Mouse (Mus musculus) gastrocnemius, postnatal 36 days (tissue): ENCODE data around the gene Gm15155. TPM values are rescaled to one million over a fixed set of nuclear protein-coding genes. Genes with fewer than 3 reads are reported as not detected.
"Not testable (repeated sequence)": the region's sequence is repeated elsewhere in the genome, so short reads cannot be mapped to it uniquely, and the experiment has no call there.

Source experiments
- DNase-seq, 2 experiments: peaks; one replicate each; pipeline ENCODE4 v3.0.0; 2022
- intact Hi-C: fragments of 180-260 bp; cut with DNase I; formaldehyde crosslinking; loops from one replicate; pipeline ENCODE4 v1.15.1; 2025
- total RNA-seq, 2 experiments: library from RNA; stranded (reverse); gene quantifications; 2 replicates each; pipeline ENCODE4 v1.2.3; 2021

Gene Gm15155
- total RNA-seq, 2 experiments from 2014 or later = not detected

- intact Hi-C loops = no loop called here
- no peak for DNase-seq
These were observed 278.6 kb downstream of the Gm15155 start for GRCm38 (mm10) chrX:155903108-155903507.

GRCm38 (mm10) chrX:156009756-156010155 lies 385.2 kb downstream of the Gm15155 start:
- DNase-seq = no peak
- intact Hi-C loops = no loop called here

GRCm38 (mm10) chrX:156155776-156156175 lies 531.2 kb downstream of the Gm15155 start:
- no peak for DNase-seq
- intact Hi-C loops = no loop called here

- intact Hi-C loops = no loop called here
- DNase-seq = no peak
These were observed 547.0 kb downstream of the Gm15155 start for GRCm38 (mm10) chrX:156171587-156171986.

- intact Hi-C loops, DNase-seq: not testable (repeated sequence)
These were observed 679.3 kb downstream of the Gm15155 start for GRCm38 (mm10) chrX:156303806-156304205.

Other genes with a start within 250 kb of the Gm15155 start
- gene Ptchd1, start 927 bp upstream of the Gm15155 start, total RNA-seq = not detected